Mouse (Mus musculus) right cerebral cortex, postnatal 10 days (tissue): ENCODE results near the gene Pde2a.
"Not testable (repeated sequence)": the region's sequence is repeated elsewhere in the genome, so short reads cannot be mapped to it uniquely, and the experiment has no call there.

ENCODE experiments used
- DNase-seq, 2 experiments: peaks; one replicate each; pipeline ENCODE4 v3.0.0; 2021; ENCODE audit warnings: low spot score in 2 of 2

Pde2a gene

DNA sequence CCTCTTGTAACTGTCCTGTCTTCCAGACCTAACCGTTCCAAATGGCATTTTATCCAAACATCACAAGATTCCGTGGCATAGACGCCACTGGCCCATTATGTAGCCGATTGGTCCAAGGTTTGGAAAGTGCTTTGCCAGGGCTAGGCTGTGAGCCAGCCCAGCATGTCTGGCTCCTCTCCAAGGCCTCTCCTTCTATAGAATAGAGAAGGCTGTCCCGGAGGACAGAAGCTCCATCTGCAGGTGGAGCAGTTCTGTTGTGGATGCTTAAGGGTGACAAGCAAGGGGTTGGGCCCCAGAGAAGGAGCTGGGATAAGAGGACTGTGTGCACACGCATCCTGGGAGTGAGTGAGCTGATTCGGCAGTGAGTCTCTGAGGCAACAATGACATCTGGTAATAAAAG, 92.2 kb downstream of the Pde2a start:
- DNase-seq: peak; percentile 68

GRCm38 (mm10) chr7:101514768-101515167, 93.3 kb downstream of the Pde2a start:
- peak in 1 of 2 experiments; percentile 71 for DNase-seq

GRCm38 (mm10) chr7:101515295-101515694, 93.8 kb downstream of the Pde2a start:
- peak; percentile 67 to 75 for DNase-seq

GRCm38 (mm10) chr7:101516460-101516859, 95.0 kb downstream of the Pde2a start:
- no peak for DNase-seq

- DNase-seq: no peak
Measured at GRCm38 (mm10) chr7:101521696-101522095, 100.2 kb downstream of the Pde2a start.

- DNase-seq: no peak
Measured at GRCm38 (mm10) chr7:101523205-101523604, 101.7 kb downstream of the Pde2a start.

DNA sequence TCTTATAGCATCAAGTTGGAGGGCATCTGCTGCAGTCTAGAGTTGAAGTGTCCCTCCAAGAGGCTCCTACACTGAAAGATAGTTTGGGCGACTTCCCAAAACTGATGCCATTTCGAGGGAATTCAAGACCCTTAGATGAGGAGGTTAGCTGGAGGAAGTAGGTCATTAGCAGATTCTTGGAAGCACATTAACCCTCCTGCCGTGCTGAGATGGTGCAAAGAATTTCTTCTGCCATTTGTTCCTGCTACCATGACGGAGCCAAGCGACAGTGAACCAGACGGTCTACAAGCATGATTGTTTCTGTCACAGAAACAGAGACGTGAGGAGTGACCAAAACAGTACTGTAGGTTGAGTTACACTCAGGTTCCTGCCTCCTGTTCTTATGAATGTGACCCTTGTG, 105.0 kb downstream of the Pde2a start:
- DNase-seq: no peak

- no peak for DNase-seq
Measured at GRCm38 (mm10) chr7:101534428-101534827, 112.9 kb downstream of the Pde2a start.

DNA sequence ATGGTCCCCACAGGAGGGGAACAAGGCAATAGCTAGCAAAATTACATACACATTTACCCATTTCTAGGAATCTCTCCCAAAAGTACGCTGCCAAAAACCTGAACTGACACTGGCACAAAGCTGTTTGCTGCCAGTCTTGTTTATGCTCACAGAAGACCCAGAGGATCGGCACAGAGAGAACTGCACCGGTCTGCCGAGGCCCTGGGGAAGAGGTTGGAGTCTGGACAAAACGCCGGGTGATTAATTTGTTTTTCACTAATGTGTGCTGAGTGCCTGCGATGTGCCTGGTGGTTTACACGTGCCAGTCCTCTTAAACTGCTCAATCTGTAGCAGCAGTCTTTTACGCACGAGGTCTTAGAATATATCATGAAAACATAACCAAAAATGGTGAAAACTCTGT, 113.6 kb downstream of the Pde2a start:
- no peak for DNase-seq

DNA sequence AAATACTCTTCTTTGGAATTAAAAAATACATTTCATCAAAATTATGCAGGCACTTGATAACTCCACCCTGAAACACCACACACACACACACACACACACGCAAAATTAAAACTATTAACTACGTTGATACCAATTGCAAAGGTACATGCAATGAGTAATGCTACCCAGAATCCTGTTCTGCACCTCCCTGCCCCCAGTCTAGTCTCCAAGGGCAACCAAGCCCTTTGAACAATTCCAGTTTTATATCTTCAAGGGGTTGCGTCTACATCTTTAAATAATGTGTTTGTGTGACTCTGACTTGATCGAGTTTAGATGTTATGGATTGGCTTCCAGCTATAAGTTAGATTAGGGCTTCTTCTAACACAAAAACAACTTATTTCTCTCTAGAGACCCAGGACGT, 114.0 kb downstream of the Pde2a start:
- DNase-seq: peak in 1 of 2 experiments; percentile 59

GRCm38 (mm10) chr7:101537541-101537940, 116.0 kb downstream of the Pde2a start:
- peak in 1 of 2 experiments; percentile 54 for DNase-seq

DNA sequence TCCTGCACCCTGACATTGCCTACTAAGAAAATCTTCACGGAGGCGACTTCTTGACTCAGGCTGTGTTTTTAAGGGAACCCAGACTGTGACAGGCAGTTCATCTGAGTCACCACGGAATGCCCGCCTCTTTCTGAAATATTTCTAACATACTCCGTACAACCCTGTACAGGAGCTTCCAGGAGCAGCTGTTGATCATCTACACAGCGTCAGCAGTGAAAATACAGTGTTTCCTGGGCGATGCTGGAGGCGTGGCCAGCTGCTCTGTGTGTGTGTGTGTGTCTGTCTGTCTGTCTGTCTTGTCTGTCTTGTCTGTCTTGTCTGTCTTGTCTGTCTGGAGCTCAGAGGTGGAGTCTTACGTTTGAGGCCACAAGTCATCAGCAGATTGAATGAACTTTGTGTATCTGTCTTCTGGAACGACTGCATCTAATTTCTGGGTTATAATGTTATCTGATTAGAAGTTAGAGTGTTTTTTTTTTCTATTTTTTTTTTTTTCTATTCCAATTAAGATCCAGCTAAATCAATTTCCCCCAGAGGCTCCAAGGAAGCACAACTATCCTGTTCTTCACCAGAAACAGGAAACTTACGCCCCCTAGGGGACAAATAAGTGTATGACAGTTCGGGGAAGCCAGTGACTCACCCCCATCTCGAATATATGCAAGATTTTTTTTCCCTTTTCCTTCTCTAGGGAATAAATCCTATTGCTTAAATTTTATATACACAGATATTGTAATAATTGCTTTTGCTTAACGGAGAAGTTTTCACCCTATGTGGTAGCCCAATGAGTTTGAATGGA, 116.8 kb downstream of the Pde2a start:
- peak; percentile 79 to 81 for DNase-seq

DNA sequence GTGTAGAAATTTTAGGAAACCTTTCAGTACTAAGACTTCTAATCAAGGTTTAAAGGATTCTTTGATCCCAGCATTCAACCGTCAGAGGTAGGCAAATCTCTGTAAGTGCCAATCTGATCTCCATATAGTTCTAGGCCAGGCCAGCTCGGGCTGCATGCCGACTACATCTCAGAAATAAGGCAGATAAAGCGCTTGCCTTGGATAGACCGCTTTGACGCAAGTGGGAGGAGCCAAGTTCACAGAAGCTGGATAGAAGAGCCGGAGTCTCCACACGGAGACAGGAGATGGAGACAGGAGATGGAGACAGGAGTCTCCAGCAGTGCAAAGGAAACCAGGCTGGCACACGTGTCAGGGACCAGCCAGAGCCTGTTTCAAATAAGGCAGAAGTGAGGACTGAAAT, 118.3 kb downstream of the Pde2a start:
- DNase-seq: no peak

DNA sequence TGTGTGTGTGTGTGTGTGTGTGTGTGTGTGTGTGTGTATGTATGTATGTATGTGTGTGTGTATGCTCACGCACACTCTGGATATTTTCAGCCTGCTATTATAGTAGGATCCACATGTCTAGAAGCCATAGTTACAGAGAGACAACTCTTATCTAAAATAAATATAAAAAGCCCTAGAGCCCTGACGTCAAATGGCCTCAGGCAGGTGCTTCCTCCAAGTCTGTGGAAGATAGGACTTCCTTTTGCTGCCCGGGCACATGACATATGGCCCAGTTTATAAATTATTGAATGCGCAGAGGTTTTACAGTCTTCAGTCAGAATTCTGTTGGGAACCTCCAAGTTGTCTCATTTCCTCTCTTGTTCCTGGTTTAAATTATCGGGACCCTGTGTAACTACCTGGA, 119.2 kb downstream of the Pde2a start:
- no peak for DNase-seq

DNA sequence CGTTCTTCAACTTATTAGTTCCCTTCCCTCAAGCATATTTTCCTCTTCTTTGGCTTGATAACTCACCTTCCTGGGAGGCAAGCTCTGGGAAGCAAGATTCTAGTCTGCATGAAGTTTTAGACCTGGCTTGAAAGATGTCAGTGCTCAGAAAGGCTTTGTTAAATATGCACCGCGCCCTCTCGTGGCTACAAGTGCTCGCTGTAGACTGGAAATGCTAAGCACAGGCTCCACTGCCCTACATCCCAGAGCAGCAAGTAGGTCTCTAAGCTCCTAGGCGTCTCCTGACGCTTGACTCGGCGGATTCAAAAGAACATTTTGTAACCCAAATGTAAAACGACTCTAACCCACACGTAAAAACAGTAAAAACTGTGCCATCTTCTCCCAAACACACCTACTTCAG, 119.6 kb downstream of the Pde2a start:
- peak; percentile 89 to 91 for DNase-seq

DNA sequence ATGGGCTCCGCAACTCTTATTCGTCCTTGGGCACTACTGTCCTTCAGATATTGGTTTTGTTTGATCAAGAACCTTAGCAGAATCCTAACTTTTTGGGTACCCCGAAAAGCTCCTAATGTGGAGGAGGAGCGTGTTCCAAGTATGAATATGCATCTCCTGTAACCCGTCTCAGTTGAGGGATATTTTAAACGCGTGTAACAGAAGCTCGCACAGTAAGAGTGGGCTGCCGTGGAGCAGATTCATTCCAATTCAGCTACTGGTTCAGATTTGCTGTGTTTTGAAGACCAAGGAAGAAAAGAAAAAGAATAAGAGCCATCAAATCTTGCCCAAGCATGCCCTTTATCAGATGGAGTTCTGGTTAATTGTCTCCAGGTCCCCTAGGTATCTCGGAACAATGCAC, 120.2 kb downstream of the Pde2a start:
- peak; percentile 66 to 79 for DNase-seq

GRCm38 (mm10) chr7:101547651-101548050, 126.2 kb downstream of the Pde2a start:
- DNase-seq: no peak

GRCm38 (mm10) chr7:101549266-101549665, 127.8 kb downstream of the Pde2a start:
- no peak for DNase-seq

- DNase-seq: no peak
Measured at GRCm38 (mm10) chr7:101550686-101551485, 129.4 kb downstream of the Pde2a start.

GRCm38 (mm10) chr7:101551530-101551929, 130.0 kb downstream of the Pde2a start:
- DNase-seq: no peak

DNA sequence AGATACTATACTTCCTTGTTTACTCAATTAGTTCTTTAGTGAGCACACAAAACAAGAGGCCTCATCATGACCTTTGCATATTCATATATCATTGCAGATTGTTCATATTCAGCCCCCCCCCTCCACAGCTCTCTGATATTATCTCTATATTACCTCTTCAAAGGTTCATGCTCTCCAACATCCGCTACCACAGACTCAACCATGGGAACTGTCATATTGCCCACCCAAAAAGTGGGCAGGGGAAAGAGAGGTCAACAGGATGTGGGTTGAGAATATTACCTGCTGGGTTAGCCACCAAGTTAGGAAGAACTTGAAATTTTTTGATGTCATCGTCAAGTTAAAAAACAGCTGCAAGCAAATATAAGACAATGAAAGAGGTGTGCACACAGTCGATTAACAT, 134.0 kb downstream of the Pde2a start:
- DNase-seq: not testable (repeated sequence)

- no peak for DNase-seq
Measured at GRCm38 (mm10) chr7:101557391-101557790, 135.9 kb downstream of the Pde2a start.

DNA sequence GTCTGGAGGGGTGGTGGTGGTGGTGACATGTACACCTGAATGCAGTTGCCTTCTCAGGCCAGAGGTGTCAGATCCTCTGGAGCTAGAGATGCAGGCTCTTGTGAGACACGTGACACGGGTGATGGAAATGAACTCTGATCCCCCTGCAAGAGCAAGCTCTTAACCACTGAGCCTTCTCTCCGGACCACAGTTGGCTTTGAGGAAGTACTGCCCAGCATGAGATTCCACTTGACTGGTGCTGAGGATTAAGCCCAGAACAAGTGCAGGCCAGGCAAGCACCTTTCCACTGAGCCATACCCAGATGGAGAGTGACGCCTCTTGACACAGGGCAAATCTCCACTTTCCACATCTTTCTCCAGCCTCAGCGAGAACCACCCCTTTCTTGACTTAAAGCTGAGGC, 137.9 kb downstream of the Pde2a start:
- DNase-seq: not testable (repeated sequence)
